Mouse (Mus musculus): ENCODE results near the gene Taf12.

- TF ChIP-seq POLR2A (IDR thresholded peaks at IDR 0.05; ENCODE audit: borderline replicate concordance, extremely low read depth, insufficient read depth, insufficient read length, poor library complexity, severe bottlenecking) (no peak), CTCF (IDR thresholded peaks at IDR 0.05; ENCODE audit: borderline replicate concordance, extremely low read depth, insufficient read depth, insufficient read length) (no peak)
Observed at GRCm38 (mm10) chr4:132259248-132259647, 14.9 kb upstream of the Taf12 start.

All from brain, embryonic 14.5 days (tissue).